ENCODE assay signal across 15 mouse cellular contexts in genomic region chr14:74908250-74908649, GRCm38 (mm10). TPM values are rescaled to one million over a fixed set of nuclear protein-coding genes. Genes with fewer than 3 reads are reported as not detected.
DNase-seq lines count a peak whose midpoint lies in the region; ATAC-seq and TF ChIP-seq lines count a peak whose summit lies in the region.
"Had no signal": no experiment of that assay in that cellular context is flagged by ENCODE, and none has a peak within 500 bp of the region (broad histone marks: within the 10 kb centered on the region; RNA-seq: fewer than 3 reads in every experiment).

No protein-coding gene starts in this region.

- H3K36me3 ChIP-seq in liver, postnatal 0 days (replicated peaks; ENCODE audit: insufficient read depth, low read length): no peaks in the 10 kb centered on the region
- H3K36me3 ChIP-seq in liver, embryonic 12.5 days: no peaks in the 10 kb centered on the region
- peaks cover 0 to 18% of the 10 kb centered on the region in 2 experiments for H3K36me3 ChIP-seq in CH12.LX (replicated peaks in 1 of 2; ENCODE audit: control insufficient read depth in 1 of 2, insufficient read depth in 1 of 2, low read length in 1 of 2)
- H3K36me3 ChIP-seq: heart, embryonic 15.5 days; limb, embryonic 13.5 days; lung, embryonic 15.5 days; midbrain, embryonic 12.5 days; neural tube, embryonic 13.5 days had no signal

- ATAC-seq in liver, postnatal 0 days: peak; percentile 35; the same call in 1 of the 2 replicates
- no peak for ATAC-seq in liver, embryonic 12.5 days
- peak; percentile 41 for ATAC-seq in inflammation-experienced regulatory T-cells, adult 6 months
- ATAC-seq: hindbrain, postnatal 0 days had no signal

- no peak for TF ChIP-seq EP300 in liver, postnatal 0 days (IDR thresholded peaks at IDR 0.05; ENCODE audit: low read depth)
- TF ChIP-seq EP300 in CH12.LX (IDR thresholded peaks at IDR 0.05; ENCODE audit: low read length): no peak

- TF ChIP-seq CTCF in liver, postnatal 0 days (IDR thresholded peaks at IDR 0.05; ENCODE audit: low read depth): no peak
- no peak for TF ChIP-seq CTCF in CH12.LX (conservative IDR thresholded peaks at IDR 0.05 in 1 of 2, IDR thresholded peaks at IDR 0.05 in 1 of 2; ENCODE audit: low read depth in 2 of 2, low read length in 2 of 2)

- H3K4me3 ChIP-seq in liver, postnatal 0 days (ENCODE audit: low read depth, low read length): no peak overlapping the region
- no peak overlapping the region for H3K4me3 ChIP-seq in liver, embryonic 12.5 days
- H3K4me3 ChIP-seq in CH12.LX (replicated peaks in 1 of 3; ENCODE audit: low read depth in 2 of 3, low read length in 2 of 3, poor library complexity in 1 of 3): no peak overlapping the region
- H3K4me3 ChIP-seq: heart, embryonic 15.5 days; limb, embryonic 13.5 days; lung, embryonic 15.5 days; midbrain, embryonic 12.5 days; neural tube, embryonic 13.5 days had no signal

- H3K27ac ChIP-seq in liver, postnatal 0 days (ENCODE audit: low read depth): peak overlapping the region; percentile 44; the same call in 1 of the 2 replicates
- no peak overlapping the region for H3K27ac ChIP-seq in liver, embryonic 12.5 days
- H3K27ac ChIP-seq in CH12.LX (ENCODE audit: insufficient read depth, low read depth): no peak overlapping the region
- H3K27ac ChIP-seq: heart, embryonic 15.5 days; limb, embryonic 13.5 days; lung, embryonic 15.5 days; midbrain, embryonic 12.5 days; neural tube, embryonic 13.5 days had no signal

- no peak for TF ChIP-seq RAD21 in CH12.LX (IDR thresholded peaks at IDR 0.05; ENCODE audit: low read depth, low read length)

- intact Hi-C loops in left cerebral cortex, postnatal 36 days (cut with DNase I): no loop called here

- peak; percentile 26 for DNase-seq in liver, postnatal 0 days
- DNase-seq in CH12.LX (ENCODE audit: extremely low read depth): peak; percentile 86
- DNase-seq in thymus, postnatal 14 days: peak; percentile 49
- DNase-seq in left cerebral cortex, postnatal 36 days (ENCODE audit: low spot score in 2 of 2): no peak
- no peak for DNase-seq in kidney, postnatal 14 days
- DNase-seq: cerebellum, postnatal 14 days; gastrocnemius, postnatal 14 days had no signal

- H3K79me2 ChIP-seq in CH12.LX (replicated peaks; ENCODE audit: control insufficient read depth, extremely low read depth, insufficient read depth, poor library complexity, severe bottlenecking): no peaks in the 10 kb centered on the region; the same call in 1 of the 2 replicates

- H3K9me3 ChIP-seq in liver, postnatal 0 days (ENCODE audit: low read length): no peaks in the 10 kb centered on the region
- H3K9me3 ChIP-seq in liver, embryonic 12.5 days (replicated peaks): no peaks in the 10 kb centered on the region
- no peaks in the 10 kb centered on the region for H3K9me3 ChIP-seq in CH12.LX (replicated peaks; ENCODE audit: low read length)
- H3K9me3 ChIP-seq: heart, embryonic 15.5 days; limb, embryonic 13.5 days; lung, embryonic 15.5 days; midbrain, embryonic 12.5 days; neural tube, embryonic 13.5 days had no signal

- peaks cover 16% of the 10 kb centered on the region for H3K4me1 ChIP-seq in liver, postnatal 0 days (ENCODE audit: insufficient read depth)
- peaks cover 32% of the 10 kb centered on the region for H3K4me1 ChIP-seq in liver, embryonic 12.5 days
- H3K4me1 ChIP-seq in CH12.LX (ENCODE audit: control insufficient read depth in 1 of 2, insufficient read depth in 2 of 2): peaks cover 19 to 90% of the 10 kb centered on the region in 2 experiments
- H3K4me1 ChIP-seq: midbrain, embryonic 12.5 days had no signal

- WGBS in liver, postnatal 0 days (ENCODE audit: insufficient replicate concordance): 57% methylated on average over 6 of the region's 6 CpGs
- WGBS in liver, embryonic 12.5 days (ENCODE audit: insufficient replicate concordance): 50% methylated on average over 6 of the region's 6 CpGs

- H3K4me2 ChIP-seq in liver, postnatal 0 days (ENCODE audit: low read depth, low read length): no peak overlapping the region
- no peak overlapping the region for H3K4me2 ChIP-seq in liver, embryonic 12.5 days
- H3K4me2 ChIP-seq in CH12.LX (ENCODE audit: insufficient read depth, low read depth, poor library complexity, severe bottlenecking): no peak overlapping the region
- H3K4me2 ChIP-seq: heart, embryonic 15.5 days; limb, embryonic 13.5 days; lung, embryonic 15.5 days; midbrain, embryonic 12.5 days; neural tube, embryonic 13.5 days had no signal

- no peak overlapping the region for H3K9ac ChIP-seq in liver, postnatal 0 days (replicated peaks)
- H3K9ac ChIP-seq in liver, embryonic 12.5 days: no peak overlapping the region
- no peak overlapping the region for H3K9ac ChIP-seq in CH12.LX (ENCODE audit: insufficient read depth, low read depth)
- H3K9ac ChIP-seq: heart, embryonic 15.5 days; limb, embryonic 13.5 days; lung, embryonic 15.5 days; midbrain, embryonic 12.5 days; neural tube, embryonic 13.5 days had no signal

- in situ Hi-C loops in CH12.LX (cut with MboI; ENCODE audit: low pct_ligation_motif_present, low pct_unique_long_range_greater_than_20kb, low sequenced_read_pairs): no loop called here

- no peaks in the 10 kb centered on the region for H3K27me3 ChIP-seq in liver, postnatal 0 days (ENCODE audit: insufficient read depth, low read length)
- H3K27me3 ChIP-seq in liver, embryonic 12.5 days (replicated peaks): no peaks in the 10 kb centered on the region
- no peaks in the 10 kb centered on the region for H3K27me3 ChIP-seq in CH12.LX (replicated peaks)
- H3K27me3 ChIP-seq: heart, embryonic 15.5 days; limb, embryonic 13.5 days; lung, embryonic 15.5 days; midbrain, embryonic 12.5 days; neural tube, embryonic 13.5 days had no signal

- dilution Hi-C loops in CH12.LX (cut with MboI; ENCODE audit: extremely low pct_ligation_motif_present, extremely low pct_unique_long_range_greater_than_20kb, low sequenced_read_pairs): no loop called here

- no peak for TF ChIP-seq POLR2A in CH12.LX (IDR thresholded peaks at IDR 0.05; ENCODE audit: low read depth, low read length)

TF ChIP-seq in CH12.LX, 34 proteins besides CTCF, POLR2A, EP300 and RAD21:
- no peak for TF ChIP-seq ELF1 (IDR thresholded peaks at IDR 0.05; ENCODE audit: low read depth, low read length)
- peak; percentile 51 for TF ChIP-seq ZNF384 (IDR thresholded peaks at IDR 0.05; ENCODE audit: low read depth, low read length)
- TF ChIP-seq JUND (conservative IDR thresholded peaks at IDR 0.05; ENCODE audit: low read depth, low read length): no peak
- TF ChIP-seq CHD2 (IDR thresholded peaks at IDR 0.05; ENCODE audit: low read length): no peak
- TF ChIP-seq MEF2A (IDR thresholded peaks at IDR 0.05; ENCODE audit: borderline replicate concordance, low read depth, low read length): no peak; the same call in 1 of the 2 replicates
- peak; percentile 24; the same call in 1 of the 2 replicates for TF ChIP-seq ETS1 (conservative IDR thresholded peaks at IDR 0.05; ENCODE audit: low read depth, low read length)
- no peak for TF ChIP-seq UBTF (IDR thresholded peaks at IDR 0.05; ENCODE audit: low read depth, low read length)
- peak; percentile 38; the same call in 1 of the 2 replicates for TF ChIP-seq BHLHE40 (IDR thresholded peaks at IDR 0.05; ENCODE audit: low read depth, low read length)
- no peak for TF ChIP-seq RCOR1 (conservative IDR thresholded peaks at IDR 0.05; ENCODE audit: low read depth, low read length)
- TF ChIP-seq MYC (IDR thresholded peaks at IDR 0.05; ENCODE audit: low read depth, low read length): no peak
- TF ChIP-seq PAX5 (IDR thresholded peaks at IDR 0.05; ENCODE audit: low read length): no peak
- TF ChIP-seq MAZ (IDR thresholded peaks at IDR 0.05; ENCODE audit: low read depth, low read length): no peak
- no peak for TF ChIP-seq SIN3A (IDR thresholded peaks at IDR 0.05; ENCODE audit: low read length)
- TF ChIP-seq USF1 (IDR thresholded peaks at IDR 0.05; ENCODE audit: low read depth, low read length): no peak
- peak; percentile 71; the same call in 1 of the 2 replicates for TF ChIP-seq TBP (conservative IDR thresholded peaks at IDR 0.05; ENCODE audit: low read depth, low read length)

RNA-seq across cellular contexts. Expression of gene Lrch1, which starts 39.4 kb away (rescaled TPM):
- polyA plus RNA-seq in liver, postnatal 0 days (2015; fragmentation: Nextera tagmentation; extraction: Ambion mirVana): 2.8 and 3.6 TPM in 2 replicates
- polyA plus RNA-seq in liver, embryonic 12.5 days (2016; fragmentation: Nextera tagmentation; extraction: Ambion mirVana): 6.5 and 7.8 TPM in 2 replicates
- total RNA-seq in CH12.LX (2012; rRNA removed) (10.3 TPM in 2 replicates), CH12.LX (2014; rRNA removed) (12.8 and 14.1 TPM in 2 replicates)
- polyA plus RNA-seq in CH12.LX (2012; ENCODE audit: insufficient read length, low read depth): 21.6 and 23.3 TPM in 2 replicates
- 10 to 100 TPM; 26.2 to 28.4 (median 27.1) TPM for polyA plus RNA-seq in inflammation-experienced regulatory T-cells, adult 6 months (2017; shearing (Covaris generic))
- 10 to 100 TPM; 13.5 to 21.5 TPM for total RNA-seq in left cerebral cortex, postnatal 36 days (2021)

Comparison
In these comparisons a context has a peak if more than half of its experiments do, and no peak if none do; other contexts are left out.
1. DNase-seq: peak in liver, postnatal 0 days (single experiment), CH12.LX (single experiment) and thymus, postnatal 14 days (single experiment); none in left cerebral cortex, postnatal 36 days (0 of 2) and kidney, postnatal 14 days (single experiment).